Mouse (Mus musculus): ENCODE measurements around the gene Vpreb2.

GRCm38 (mm10) chr16:17962091-17962490 is 18.1 kb upstream of the Vpreb2 start:
- TF ChIP-seq POLR2A (IDR thresholded peaks at IDR 0.05; ENCODE audit: borderline replicate concordance, extremely low read depth, low read depth, low read length) (no peak), CTCF (IDR thresholded peaks at IDR 0.05; ENCODE audit: insufficient read depth, low read length) (no peak)

All from lung, adult 2 months (tissue).